Mouse (Mus musculus) left cerebral cortex, postnatal 36 days (tissue): Measurements from ENCODE around the gene Atp5l. TPM values are rescaled to one million over a fixed set of nuclear protein-coding genes. Genes with fewer than 3 reads are reported as not detected.
"Not testable (repeated sequence)": the region's sequence is repeated elsewhere in the genome, so short reads cannot be mapped to it uniquely, and the experiment has no call there.

Experiments
- DNase-seq, 2 experiments: peaks; one replicate each; pipeline ENCODE4 v3.0.0; 2021 to 2022; ENCODE audit warnings: low spot score in 2 of 2, mixed read lengths in 1 of 2
- intact Hi-C: fragments of 180-260 bp; cut with DNase I; formaldehyde crosslinking; loops from one replicate; pipeline ENCODE4 v1.15.1; 2025
- total RNA-seq, 2 experiments: library from RNA; stranded (reverse); gene quantifications; 2 replicates each; pipeline ENCODE4 v1.2.3; 2021

The Atp5l gene
- total RNA-seq, result 100 to 1,000 TPM; 303 to 311 TPM

GRCm38 (mm10) chr9:44920374-44921122 lies at the start of gene Atp5l:
TSS of gene Atp5l (minus strand) at chr9:44920742.
- DNase-seq, result peak; percentile 87 to 89
- intact Hi-C loops, result loop anchor here (2.0 to 5.0 kb wide), 3 partner anchors 40 to 84 kb away; partner anchors contain the start of genes Kmt2a and Ube4a

DNA sequence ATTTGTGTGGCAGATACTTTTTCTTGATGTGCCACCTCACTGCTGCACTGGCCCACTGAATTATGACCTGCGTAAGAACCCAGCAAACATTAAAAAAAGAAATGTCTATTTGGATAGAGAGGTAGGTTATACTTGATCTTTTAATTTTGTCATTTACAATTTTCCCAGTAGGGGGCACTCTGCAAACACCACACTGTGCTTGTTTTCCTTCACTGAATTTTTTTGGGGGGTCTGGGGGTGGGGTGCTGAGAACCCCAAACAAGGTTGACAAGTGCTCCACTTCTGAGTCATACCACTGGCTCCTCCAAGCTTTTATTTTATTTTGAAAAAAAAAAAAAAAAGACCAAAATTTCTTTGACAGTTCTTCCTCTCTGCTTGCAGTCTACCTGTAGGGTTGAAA lies 48.9 kb upstream of the Atp5l start:
- DNase-seq, result no peak
- intact Hi-C loops, result loop anchor here (5.0 kb wide), 3 partner anchors 47 to 178 kb away; partner anchors contain the start of genes Atp5l and Mpzl3

GRCm38 (mm10) chr9:44967763-44968162 lies 47.2 kb upstream of the Atp5l start:
- intact Hi-C loops, result loop anchor here (5.0 kb wide), 3 partner anchors 45 to 180 kb away; partner anchors contain the start of genes Atp5l and Mpzl3
- not testable (repeated sequence) for DNase-seq

GRCm38 (mm10) chr9:44966815-44967242 lies 46.3 kb upstream of the Atp5l start:
- intact Hi-C loops, result loop anchor here (5.0 kb wide), 3 partner anchors 45 to 180 kb away; partner anchors contain the start of genes Atp5l and Mpzl3
- peak; percentile 14 to 42 for DNase-seq

- DNase-seq, result no peak
- intact Hi-C loops, result loop anchor here (5.0 kb wide), 3 partner anchors 44 to 181 kb away; partner anchors contain the start of genes Atp5l and Mpzl3
Observed at GRCm38 (mm10) chr9:44965833-44966466, 45.4 kb upstream of the Atp5l start.

GRCm38 (mm10) chr9:44965126-44965832 lies 44.7 kb upstream of the Atp5l start, which contains the start of gene Ube4a:
TSS of gene Ube4a (minus strand) at chr9:44965600.
- intact Hi-C loops, result loop anchor here (5.0 kb wide), 3 partner anchors 43 to 182 kb away; partner anchors contain the start of genes Atp5l and Mpzl3
- peak; percentile 99 for DNase-seq

- intact Hi-C loops, result no loop called here
- DNase-seq, result no peak
Observed at GRCm38 (mm10) chr9:44954432-44954831, 33.9 kb upstream of the Atp5l start.

- intact Hi-C loops, result no loop called here
Observed at GRCm38 (mm10) chr9:44947836-44948235, 27.3 kb upstream of the Atp5l start.

DNA sequence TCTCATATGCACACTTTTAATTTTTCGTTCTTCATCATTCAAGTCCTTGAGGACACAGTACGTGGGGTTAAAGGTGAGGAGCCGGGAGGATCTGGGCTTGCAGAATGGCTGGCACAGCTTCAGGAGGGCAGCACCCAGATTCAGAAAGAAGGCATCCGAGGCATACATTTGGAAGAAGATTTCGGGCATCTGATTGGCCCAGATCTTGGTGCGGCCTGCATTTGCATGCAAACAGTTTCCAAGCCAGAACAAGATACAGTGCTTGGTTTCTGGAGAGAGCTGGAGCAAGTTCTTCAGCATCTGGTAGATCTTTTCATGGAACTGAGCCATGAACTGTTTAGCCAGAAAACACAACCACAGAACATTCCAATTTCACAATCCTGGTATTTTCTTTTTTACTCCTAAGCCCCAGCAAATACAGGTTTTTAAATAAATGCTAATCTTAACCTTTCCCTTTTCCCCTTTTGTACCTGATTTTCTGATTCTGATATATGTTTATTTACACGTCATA lies 25.7 kb upstream of the Atp5l start:
- DNase-seq, result no peak
- intact Hi-C loops, result no loop called here

More at GRCm38 (mm10) chr9:44947836-44948235, 27.3 kb upstream of the Atp5l start:
- DNase-seq, result no peak

- intact Hi-C loops, result no loop called here
- no peak for DNase-seq
Observed at GRCm38 (mm10) chr9:44942421-44942820, 21.9 kb upstream of the Atp5l start.

- intact Hi-C loops, result no loop called here
- DNase-seq, result no peak
Observed at GRCm38 (mm10) chr9:44941756-44942155, 21.2 kb upstream of the Atp5l start.

DNA sequence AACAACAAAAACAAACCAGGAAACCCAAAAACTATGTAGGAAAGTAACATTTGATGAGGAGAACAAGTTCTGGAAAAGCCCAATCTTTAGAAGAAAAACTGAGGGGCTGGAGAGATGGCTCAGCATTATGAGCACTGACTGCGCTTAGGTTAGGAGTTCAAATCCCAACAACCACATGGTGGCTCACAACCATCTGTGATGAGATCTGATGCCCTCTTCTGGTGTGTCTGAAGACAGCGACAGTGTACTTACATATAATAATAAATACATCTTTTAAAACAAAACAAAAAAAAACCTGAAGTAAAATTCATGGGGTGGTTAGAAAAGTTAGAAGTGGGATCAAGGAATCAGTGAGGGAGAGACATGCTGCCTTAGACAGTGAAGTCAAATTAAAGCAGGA lies 1.0 kb upstream of the Atp5l start:
- no peak for DNase-seq
- intact Hi-C loops, result loop anchor here (2.0 to 5.0 kb wide), 3 partner anchors 41 to 85 kb away; partner anchors contain the start of genes Kmt2a and Ube4a

DNA sequence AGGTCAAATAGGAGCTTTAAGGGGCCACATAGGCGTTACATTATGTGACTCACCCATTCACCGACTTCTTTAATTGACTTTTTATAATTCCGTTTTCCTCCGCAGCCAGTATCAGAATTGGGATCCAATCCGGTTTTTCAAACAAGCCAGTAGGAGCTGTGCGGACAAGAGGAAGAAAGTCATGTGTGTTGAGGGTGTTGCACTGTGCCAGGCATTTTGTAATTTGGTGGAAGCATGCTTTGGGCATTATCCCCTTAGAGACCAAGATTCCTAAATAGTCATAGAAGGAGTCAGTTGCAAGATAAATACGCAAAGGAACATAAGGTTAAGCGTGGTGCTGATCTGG lies 554 bp upstream of the Atp5l start:
- DNase-seq, result peak in 1 of 2 experiments; percentile 85
- intact Hi-C loops, result loop anchor here (2.0 to 5.0 kb wide), 3 partner anchors 40 to 84 kb away; partner anchors contain the start of genes Kmt2a and Ube4a

DNA sequence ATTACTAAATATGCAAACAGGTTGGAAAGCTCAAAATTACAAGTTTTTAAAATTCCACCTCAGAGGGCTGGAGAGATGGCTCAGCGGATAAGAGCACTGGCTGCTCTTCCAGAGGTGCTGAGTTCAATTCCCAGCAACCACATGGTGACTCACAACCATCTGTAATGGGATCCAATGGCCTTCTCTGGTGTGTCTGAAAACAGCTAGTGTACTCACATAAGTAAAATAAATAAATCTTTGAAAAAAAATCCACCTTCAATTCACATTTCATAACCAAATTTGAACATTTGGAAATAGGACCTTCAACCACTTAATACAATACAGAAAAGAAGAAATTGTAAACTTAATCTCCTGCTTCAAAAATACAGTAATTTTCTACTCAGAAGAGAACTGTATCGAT lies 936 bp downstream of the Atp5l start:
- DNase-seq, result no peak
- intact Hi-C loops, result loop anchor here (2.0 to 5.0 kb wide), 3 partner anchors 39 to 83 kb away; partner anchors contain the start of genes Kmt2a and Ube4a

DNA sequence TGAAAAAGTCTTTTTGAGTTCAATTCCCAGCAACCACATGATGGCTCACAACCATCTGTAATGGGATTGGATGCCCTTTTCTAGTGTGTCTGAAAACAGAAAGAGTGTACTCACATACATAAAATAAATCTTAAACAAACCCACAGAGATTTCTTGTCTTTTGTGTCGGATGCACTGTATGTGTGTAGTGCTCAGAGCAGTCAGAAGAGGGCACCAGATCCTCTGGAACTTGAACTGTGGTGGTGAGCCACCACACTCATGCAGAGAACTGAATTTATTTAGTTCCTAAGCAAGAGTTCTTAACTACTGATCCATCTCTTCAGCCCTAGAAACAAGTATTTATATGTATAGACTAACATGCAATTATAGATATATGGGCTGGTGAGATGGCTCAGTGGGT lies 4.3 kb downstream of the Atp5l start:
- intact Hi-C loops, result no loop called here
- DNase-seq, result peak in 1 of 2 experiments; percentile 17

DNA sequence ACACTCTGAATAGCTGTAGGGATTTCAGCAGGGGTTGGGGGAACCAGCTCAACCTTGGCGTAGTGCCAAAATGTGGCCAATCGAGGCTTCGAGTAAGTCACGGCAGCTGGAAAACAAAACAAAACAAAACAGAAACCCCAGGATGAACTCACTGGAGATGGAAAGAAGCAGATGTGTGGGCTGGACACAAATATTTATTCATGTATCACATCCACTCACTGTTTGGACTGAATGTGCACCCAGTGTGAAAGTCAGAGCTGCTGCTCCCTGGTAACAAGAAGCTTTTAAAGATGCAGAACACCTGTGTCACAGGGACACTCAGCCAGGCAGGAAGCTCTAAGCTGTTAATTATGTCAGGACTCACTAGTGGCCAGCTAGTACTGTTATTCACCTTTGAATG lies 5.8 kb downstream of the Atp5l start:
- no peak for DNase-seq
- intact Hi-C loops, result no loop called here

- intact Hi-C loops, result no loop called here
- no peak for DNase-seq
Observed at GRCm38 (mm10) chr9:44911365-44911764, 9.2 kb downstream of the Atp5l start.

GRCm38 (mm10) chr9:44905620-44906019 lies 14.9 kb downstream of the Atp5l start:
- intact Hi-C loops, result loop anchor here (1.0 kb wide), 1 partner anchor 22 kb away; no protein-coding TSS in a partner anchor

DNA sequence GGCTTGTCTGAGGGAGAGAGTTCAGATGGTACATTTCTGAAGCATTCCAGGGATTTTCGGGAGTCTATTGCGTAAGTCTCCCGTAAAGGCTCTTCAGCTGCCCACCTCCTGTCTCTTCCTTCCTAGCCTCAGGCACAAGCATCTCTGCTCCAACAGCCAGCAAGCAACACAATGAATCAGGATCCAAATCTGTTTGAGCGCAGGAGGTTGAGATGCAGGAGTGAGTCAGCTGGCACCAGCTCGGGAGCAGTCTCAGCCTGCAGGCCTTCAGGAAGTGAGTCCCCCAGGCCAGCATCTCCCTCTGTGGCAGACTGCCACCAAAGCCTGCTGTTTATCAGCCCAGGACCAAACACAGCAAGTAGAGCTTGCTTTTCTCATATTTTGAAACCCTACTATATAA lies 15.6 kb downstream of the Atp5l start:
- DNase-seq, result peak; percentile 83 to 85
- intact Hi-C loops, result loop anchor here (1.0 kb wide), 1 partner anchor 22 kb away; no protein-coding TSS in a partner anchor

More at GRCm38 (mm10) chr9:44905620-44906019, 14.9 kb downstream of the Atp5l start:
- peak; percentile 78 to 83 for DNase-seq
